Mouse (Mus musculus) forebrain, embryonic 13.5 days (tissue): ENCODE data around the gene Psmb3. TPM values are rescaled to one million over a fixed set of nuclear protein-coding genes. Genes with fewer than 3 reads are reported as not detected.

Source experiments
- ATAC-seq: fragments of 200-750 bp; cut with Nextera tagmentation; 2 replicates; pipeline ENCODE4 v1.8.0; 2017
- H3K27ac ChIP-seq: fragments of 300-500 bp; sonication (generic); 2 replicates; pipeline ENCODE4 v1.5.1; 2015; ENCODE audit warnings: inconsistent platforms, mild to moderate bottlenecking, moderate library complexity
- H3K27me3 ChIP-seq: fragments of 300-500 bp; sonication (generic); 2 replicates; pipeline ENCODE4 v1.6.1; 2015; ENCODE audit warnings: mild to moderate bottlenecking, inconsistent platforms
- H3K36me3 ChIP-seq: fragments of 300-500 bp; sonication (generic); 2 replicates; pipeline ENCODE4 v1.6.1; 2015; ENCODE audit warnings: mild to moderate bottlenecking, inconsistent platforms; ENCODE audit not compliant: poor library complexity, severe bottlenecking
- H3K4me1 ChIP-seq: fragments of 300-500 bp; sonication (generic); 2 replicates; pipeline ENCODE4 v1.6.1; 2015; ENCODE audit warnings: inconsistent platforms
- H3K4me2 ChIP-seq: fragments of 300-500 bp; sonication (generic); 2 replicates; pipeline ENCODE4 v1.6.1; 2015; ENCODE audit warnings: inconsistent platforms, mild to moderate bottlenecking, moderate library complexity
- H3K4me3 ChIP-seq: fragments of 300-500 bp; sonication (generic); 2 replicates; pipeline ENCODE4 v1.5.1; 2015; ENCODE audit warnings: mild to moderate bottlenecking, inconsistent platforms
- H3K9ac ChIP-seq: fragments of 300-500 bp; sonication (generic); 2 replicates; pipeline ENCODE4 v1.6.1; 2015; ENCODE audit warnings: mild to moderate bottlenecking, inconsistent platforms
- H3K9me3 ChIP-seq: fragments of 300-500 bp; sonication (generic); replicated peaks from 2 replicates; pipeline ENCODE4 v1.6.1; 2016; ENCODE audit warnings: inconsistent platforms
- WGBS: fragments of 180-500 bp; shearing (Covaris S2); methylation state at CpG from one replicate; pipeline ENCODE4 v1.1.7; 2015; 5-methylcytosine and 5-hydroxymethylcytosine counted together
- polyA plus RNA-seq: library from polyadenylated mRNA; unstranded; fragments of >200 nt; fragmentation: Nextera tagmentation; extraction: Ambion mirVana; gene quantifications from 2 replicates; pipeline ENCODE4 v1.2.1, GENCODE M21; 2015

Gene Psmb3
- polyA plus RNA-seq, 1 experiment from 2014 or later, result 559 TPM

DNA sequence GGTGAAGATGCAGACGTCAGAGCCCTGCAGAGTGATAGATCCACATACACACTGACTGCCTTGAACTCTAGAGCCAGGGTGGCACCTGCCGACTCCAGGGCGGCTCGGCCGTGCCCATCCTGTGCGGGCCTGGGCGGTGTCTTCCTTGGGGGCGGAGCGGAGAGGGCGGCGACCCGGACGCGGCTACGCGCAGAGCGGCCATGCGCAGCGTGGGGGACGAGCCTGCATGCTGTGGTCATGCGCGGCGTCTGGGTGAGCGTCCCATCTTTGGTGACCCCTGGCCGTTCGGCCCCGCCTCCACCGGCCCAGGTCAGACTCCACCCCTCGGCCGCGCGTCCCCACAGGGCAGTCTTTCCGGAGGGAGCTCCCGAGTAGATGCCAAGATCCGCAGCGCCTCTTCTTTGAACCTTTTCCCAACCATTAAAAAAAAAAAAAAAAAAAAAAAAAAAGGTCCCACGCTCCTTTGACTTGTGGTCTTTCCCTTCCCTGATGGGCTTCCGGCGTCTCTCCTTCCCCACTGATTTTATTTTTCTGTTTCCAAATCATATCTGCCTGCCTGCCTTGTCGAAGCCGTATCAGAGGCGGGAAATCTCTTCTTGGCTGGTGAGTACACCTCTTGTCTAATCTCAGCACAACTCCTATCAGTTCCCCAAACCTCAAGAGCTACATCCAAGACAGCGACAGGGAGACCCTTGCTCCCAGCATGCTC lies 17.4 kb upstream of the Psmb3 start, which contains the start of gene Cisd3:
TSS of gene Cisd3 (plus strand) at position 214 of the 709 bp plus-strand sequence.
- ATAC-seq, result peak; percentile 71
- Histone ChIP-seq H3K36me3 (peaks cover 47% of the 10 kb centered on the region), H3K4me2 (peak within 1 kb of the TSS; percentile 92), H3K9ac (peak within 1 kb of the TSS; percentile 72), H3K4me1 (peaks cover 21% of the 10 kb centered on the region), H3K4me3 (peak within 1 kb of the TSS; percentile 46), H3K27me3 (no peaks in the 10 kb centered on the region), H3K9me3 (no peaks in the 10 kb centered on the region), H3K27ac (peak within 1 kb of the TSS; percentile 35; the same call in 1 of the 2 replicates)
- WGBS, result 1% methylated on average over 41 of the region's 43 CpGs

DNA sequence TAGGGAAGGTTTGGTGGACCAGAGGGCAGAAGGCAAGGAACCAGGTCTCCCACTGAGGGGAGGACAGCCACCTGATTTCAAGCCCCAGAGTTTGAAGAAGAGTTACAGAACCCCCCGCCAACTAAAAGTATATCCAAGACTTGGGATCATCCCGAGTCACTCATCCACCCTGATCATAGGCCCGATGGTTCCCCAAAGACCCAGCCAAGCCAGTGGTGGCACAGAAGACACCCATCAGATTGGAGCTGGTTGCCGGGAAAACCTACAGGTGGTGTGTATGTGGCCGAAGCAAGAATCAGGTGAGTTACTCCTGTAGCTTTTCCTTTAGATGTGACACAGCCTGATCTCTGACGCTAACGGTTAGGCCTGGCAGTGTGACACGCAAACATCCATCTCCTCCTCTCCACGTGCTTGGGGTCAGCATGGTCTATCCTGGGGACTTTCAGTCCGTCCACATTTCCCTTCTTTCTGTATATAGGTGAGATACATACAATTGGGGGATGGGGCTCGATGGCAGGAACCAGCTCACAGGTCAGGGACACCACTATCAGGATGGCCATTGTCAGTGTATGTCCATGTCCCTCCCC lies 16.8 kb upstream of the Psmb3 start:
- Histone ChIP-seq H3K9ac (0 out of 2 replicates have a peak overlapping the region, but pooled peaks have one; percentile 41), H3K36me3 (peaks cover 48% of the 10 kb centered on the region)
- 71% methylated on average over 11 of the region's 11 CpGs for WGBS

DNA sequence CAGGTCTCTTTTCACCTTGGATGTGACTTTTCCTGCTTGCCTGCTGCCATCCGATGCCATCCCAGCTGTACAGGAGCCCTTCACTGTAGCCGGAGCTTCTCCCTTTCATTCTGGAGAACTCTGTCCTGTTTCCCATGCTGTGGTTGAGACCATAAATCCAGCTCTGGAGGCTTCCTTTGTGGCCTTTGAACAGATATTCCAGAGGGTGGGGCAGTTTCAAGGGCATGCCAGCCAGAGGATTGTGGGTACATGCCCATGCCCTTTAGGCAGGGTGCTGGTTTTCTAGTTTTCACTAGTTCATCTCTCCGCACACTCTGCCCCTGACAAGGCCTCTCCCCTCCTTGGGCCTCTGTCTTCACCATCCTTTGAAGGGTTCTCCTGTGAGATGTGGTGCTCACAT lies 16.1 kb upstream of the Psmb3 start:
- ATAC-seq, result no peak
- Histone ChIP-seq H3K36me3 (peaks cover 48% of the 10 kb centered on the region), H3K27me3 (no peaks in the 10 kb centered on the region), H3K9ac (0 out of 2 replicates have a peak overlapping the region, but pooled peaks have one; percentile 30), H3K27ac (no peak overlapping the region; the same call in 1 of the 2 replicates), H3K4me1 (peaks cover 21% of the 10 kb centered on the region), H3K4me2 (no peak overlapping the region), H3K9me3 (no peaks in the 10 kb centered on the region), H3K4me3 (no peak overlapping the region)
- WGBS, result 83% methylated on average over 3 of the region's 3 CpGs

More for the DNA sequence above, 16.8 kb upstream of the Psmb3 start:
- H3K4me3 ChIP-seq, result peak overlapping the region; percentile 46; the same call in 1 of the 2 replicates
- H3K4me1 ChIP-seq, result peaks cover 21% of the 10 kb centered on the region
- no peak for ATAC-seq
- peak overlapping the region; percentile 92 for H3K4me2 ChIP-seq
- H3K27me3 ChIP-seq, result no peaks in the 10 kb centered on the region
- H3K27ac ChIP-seq, result no peak overlapping the region
- H3K9me3 ChIP-seq, result no peaks in the 10 kb centered on the region

DNA sequence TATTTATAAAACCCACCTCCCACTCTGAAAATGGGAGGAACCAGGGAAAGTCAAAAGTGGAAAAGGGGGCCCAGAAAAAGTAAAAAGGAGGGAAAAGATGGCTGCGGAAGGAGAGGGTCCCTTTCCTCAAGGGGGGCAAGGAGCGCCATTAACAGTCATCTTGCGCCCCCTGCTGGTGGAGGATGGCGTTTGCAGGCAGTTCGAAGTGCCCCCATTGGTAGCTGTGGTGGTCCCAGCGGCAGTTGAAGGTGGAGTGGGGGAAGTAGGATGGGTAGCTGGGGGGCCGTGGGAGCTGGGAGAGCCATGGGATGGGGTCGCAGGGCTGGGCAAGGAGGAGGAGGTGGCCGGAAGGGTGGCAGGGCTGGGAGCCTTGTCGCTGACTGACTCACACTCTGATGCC lies 13.3 kb upstream of the Psmb3 start:
- H3K36me3 ChIP-seq, result peaks cover 55% of the 10 kb centered on the region
- no peaks in the 10 kb centered on the region for H3K27me3 ChIP-seq
- no peak overlapping the region for H3K9ac ChIP-seq
- ATAC-seq, result no peak
- no peak overlapping the region for H3K4me3 ChIP-seq
- H3K9me3 ChIP-seq, result no peaks in the 10 kb centered on the region
- H3K4me1 ChIP-seq, result peaks cover 42% of the 10 kb centered on the region
- H3K4me2 ChIP-seq, result no peak overlapping the region
- 22% methylated on average over 10 of the region's 10 CpGs for WGBS
- no peak overlapping the region for H3K27ac ChIP-seq

DNA sequence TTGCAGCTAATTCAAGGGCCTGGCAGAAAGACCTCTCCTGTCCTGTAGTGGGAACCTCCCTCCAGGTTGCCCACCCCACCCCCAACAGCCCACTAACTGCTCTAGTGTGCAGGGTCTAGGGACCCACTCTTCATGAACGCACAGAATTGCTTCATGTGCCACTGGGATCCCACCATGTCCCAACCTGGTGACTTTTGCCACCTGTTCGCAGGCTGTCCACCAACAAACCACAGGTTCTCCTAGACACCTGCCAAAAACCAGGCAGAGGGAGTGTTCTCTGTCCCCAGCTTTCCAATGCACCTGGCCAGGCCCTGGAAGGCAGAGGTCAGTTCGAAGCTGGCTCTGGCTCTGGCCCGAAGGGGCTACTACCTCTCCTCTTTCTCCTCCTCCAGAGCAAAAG lies 8.8 kb upstream of the Psmb3 start:
- H3K27me3 ChIP-seq, result no peaks in the 10 kb centered on the region
- no peak for ATAC-seq
- 64% methylated on average over 4 of the region's 4 CpGs for WGBS
- H3K4me1 ChIP-seq, result peaks cover 58% of the 10 kb centered on the region
- H3K27ac ChIP-seq, result peak overlapping the region; percentile 90
- H3K9me3 ChIP-seq, result no peaks in the 10 kb centered on the region
- H3K4me2 ChIP-seq, result peak overlapping the region; percentile 91
- 0 out of 2 replicates have a peak overlapping the region, but pooled peaks have one; percentile 47 for H3K9ac ChIP-seq
- H3K36me3 ChIP-seq, result peaks cover 39% of the 10 kb centered on the region
- H3K4me3 ChIP-seq, result peak overlapping the region; percentile 68; the same call in 1 of the 2 replicates

DNA sequence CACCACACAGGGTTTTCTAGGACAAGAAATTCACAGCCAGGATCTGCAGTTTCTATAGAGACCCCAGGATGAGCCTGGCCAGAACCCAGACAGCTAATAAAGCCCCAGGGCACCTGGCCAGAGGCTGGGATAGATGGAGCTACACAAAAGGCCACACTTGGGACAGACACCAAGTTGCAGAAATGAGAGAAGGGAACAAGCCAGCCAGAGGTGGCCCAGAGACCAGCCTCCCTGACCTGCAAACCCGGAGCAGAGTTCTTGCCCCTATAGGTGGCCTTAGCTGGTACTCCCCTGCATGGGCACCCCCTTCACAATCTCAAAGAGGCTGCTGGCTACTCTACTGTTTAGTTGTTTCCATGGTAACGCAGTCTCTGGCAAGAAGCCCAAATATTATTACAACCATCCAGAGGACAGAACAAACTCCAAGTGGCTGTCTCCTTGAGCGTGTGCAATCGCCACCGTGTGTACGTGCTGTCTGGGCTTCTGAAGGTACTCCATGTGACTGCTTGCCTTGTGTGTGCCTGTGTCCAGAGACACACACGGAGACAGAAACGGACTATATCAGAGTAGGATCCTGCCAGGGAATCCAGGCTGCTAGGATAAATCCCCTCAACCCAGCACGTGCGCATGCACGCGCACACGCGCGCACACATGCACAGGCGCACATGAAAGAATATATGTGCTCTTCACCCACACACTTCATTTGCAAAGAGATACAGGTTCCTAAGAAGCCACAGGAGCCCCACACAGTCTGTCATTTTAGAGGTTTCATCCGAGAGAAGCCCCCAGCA lies 8.1 kb upstream of the Psmb3 start:
- ATAC-seq, result peak; percentile 31
- 21% methylated on average over 17 of the region's 17 CpGs for WGBS
- H3K4me1 ChIP-seq, result peaks cover 58% of the 10 kb centered on the region
- no peaks in the 10 kb centered on the region for H3K27me3 ChIP-seq
- no peaks in the 10 kb centered on the region for H3K9me3 ChIP-seq
- H3K27ac ChIP-seq, result peak overlapping the region; percentile 90
- peak overlapping the region; percentile 91 for H3K4me2 ChIP-seq
- H3K4me3 ChIP-seq, result peak overlapping the region; percentile 68
- H3K36me3 ChIP-seq, result peaks cover 34% of the 10 kb centered on the region
- H3K9ac ChIP-seq, result peak overlapping the region; percentile 47

DNA sequence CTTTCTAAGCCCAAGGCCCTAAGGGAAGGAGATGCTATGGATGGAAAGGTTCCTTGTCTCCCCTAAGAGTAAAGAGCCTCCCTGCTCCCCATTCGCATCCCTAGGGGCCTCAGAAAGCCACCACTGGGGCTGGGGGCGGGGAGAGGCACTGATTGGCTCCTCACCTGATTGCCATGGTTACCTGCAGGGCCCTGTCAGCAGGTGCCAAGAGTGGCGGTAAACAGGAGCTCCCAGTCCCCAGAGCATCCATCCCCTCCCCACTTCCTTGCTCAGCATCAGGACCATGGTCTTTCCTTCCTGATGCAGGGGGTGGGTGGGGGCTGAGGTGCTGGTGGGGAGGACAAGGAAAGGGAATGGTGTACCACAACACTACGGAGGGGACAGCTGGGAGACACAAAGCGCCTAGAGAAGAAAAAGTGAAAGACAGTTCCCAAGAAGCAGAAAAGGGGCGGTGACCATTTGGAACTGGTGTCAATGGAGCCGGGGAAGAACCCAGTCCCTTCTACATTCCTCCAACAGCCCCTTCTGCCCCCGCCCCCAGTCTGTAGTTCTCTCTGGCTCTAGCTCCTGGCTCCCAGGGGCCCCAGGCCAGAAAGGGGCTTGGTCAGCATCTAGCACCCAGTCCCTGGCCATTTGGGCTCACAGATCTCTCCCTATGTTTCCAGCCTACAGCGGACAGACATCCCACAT lies 7.3 kb upstream of the Psmb3 start:
- Histone ChIP-seq H3K36me3 (peaks cover 27% of the 10 kb centered on the region), H3K9me3 (no peaks in the 10 kb centered on the region), H3K9ac (peak overlapping the region; percentile 47), H3K4me2 (peak overlapping the region; percentile 91), H3K4me1 (peaks cover 62% of the 10 kb centered on the region), H3K27me3 (no peaks in the 10 kb centered on the region), H3K4me3 (peak overlapping the region; percentile 68), H3K27ac (peak overlapping the region; percentile 90)
- ATAC-seq, result no peak
- WGBS, result 12% methylated on average over 9 of the region's 9 CpGs

DNA sequence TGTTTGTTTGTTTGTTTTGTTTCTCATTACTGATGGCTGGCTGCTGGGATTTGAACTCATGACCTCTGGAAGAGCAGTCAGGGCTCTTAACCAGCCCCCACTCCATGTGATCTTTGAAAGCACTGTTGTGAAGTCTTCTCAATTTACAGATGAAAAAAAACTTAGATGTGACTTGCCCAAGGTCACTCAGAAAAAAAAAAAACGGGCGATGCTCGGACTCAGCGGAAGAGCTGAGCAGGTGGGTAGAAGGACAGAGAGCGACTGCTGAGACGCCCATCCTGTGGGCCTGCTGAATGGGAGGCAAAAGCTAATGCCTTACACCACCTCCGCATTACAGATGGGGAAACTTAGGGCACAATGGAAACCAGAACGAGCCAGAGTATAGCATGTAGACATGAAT lies 6.5 kb upstream of the Psmb3 start:
- Histone ChIP-seq H3K27ac (peak overlapping the region; percentile 90), H3K36me3 (peaks cover 19% of the 10 kb centered on the region), H3K4me3 (peak overlapping the region; percentile 68), H3K27me3 (no peaks in the 10 kb centered on the region), H3K4me2 (peak overlapping the region; percentile 91), H3K9ac (peak overlapping the region; percentile 47), H3K9me3 (no peaks in the 10 kb centered on the region), H3K4me1 (peaks cover 70% of the 10 kb centered on the region)
- ATAC-seq, result no peak
- WGBS, result 65% methylated on average over 8 of the region's 8 CpGs

DNA sequence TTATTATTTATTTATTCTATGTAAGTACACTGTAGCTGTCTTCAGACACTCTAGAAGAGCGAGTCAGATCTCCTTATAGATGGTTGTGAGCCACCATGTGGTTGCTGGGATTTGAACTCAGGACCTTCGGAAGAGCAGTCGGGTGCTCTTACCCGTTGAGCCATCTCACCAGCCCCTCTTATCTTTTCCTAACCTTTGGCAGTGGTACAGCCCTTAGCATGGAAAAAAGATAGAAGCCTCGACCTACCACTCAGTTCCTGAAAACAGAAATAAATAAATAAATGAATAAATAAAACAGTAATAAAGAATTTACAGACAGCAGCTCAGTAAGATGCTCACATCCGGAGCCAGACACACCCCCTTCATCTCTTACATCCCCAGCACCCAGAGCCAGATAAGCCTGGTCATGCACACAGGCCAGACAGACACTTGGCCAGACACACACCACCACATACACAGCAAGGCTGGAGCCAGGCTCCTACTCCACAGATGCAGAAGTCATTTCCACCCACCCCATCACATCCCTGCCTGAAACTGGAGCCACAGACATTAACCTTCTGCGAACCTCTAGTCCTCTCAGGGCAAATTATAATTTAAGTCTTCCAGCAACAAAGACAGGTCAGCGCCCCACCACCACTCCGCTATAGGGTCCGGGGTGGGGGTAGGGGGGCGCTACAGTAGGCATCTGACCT lies 5.9 kb upstream of the Psmb3 start:
- Histone ChIP-seq H3K27ac (peak overlapping the region; percentile 97), H3K36me3 (peaks cover 12% of the 10 kb centered on the region), H3K4me2 (peak overlapping the region; percentile 91), H3K4me1 (peaks cover 75% of the 10 kb centered on the region), H3K4me3 (peak overlapping the region; percentile 68), H3K27me3 (no peaks in the 10 kb centered on the region), H3K9me3 (no peaks in the 10 kb centered on the region), H3K9ac (peak overlapping the region; percentile 97)
- 49% methylated on average over 11 of the region's 11 CpGs for WGBS
- ATAC-seq, result no peak

DNA sequence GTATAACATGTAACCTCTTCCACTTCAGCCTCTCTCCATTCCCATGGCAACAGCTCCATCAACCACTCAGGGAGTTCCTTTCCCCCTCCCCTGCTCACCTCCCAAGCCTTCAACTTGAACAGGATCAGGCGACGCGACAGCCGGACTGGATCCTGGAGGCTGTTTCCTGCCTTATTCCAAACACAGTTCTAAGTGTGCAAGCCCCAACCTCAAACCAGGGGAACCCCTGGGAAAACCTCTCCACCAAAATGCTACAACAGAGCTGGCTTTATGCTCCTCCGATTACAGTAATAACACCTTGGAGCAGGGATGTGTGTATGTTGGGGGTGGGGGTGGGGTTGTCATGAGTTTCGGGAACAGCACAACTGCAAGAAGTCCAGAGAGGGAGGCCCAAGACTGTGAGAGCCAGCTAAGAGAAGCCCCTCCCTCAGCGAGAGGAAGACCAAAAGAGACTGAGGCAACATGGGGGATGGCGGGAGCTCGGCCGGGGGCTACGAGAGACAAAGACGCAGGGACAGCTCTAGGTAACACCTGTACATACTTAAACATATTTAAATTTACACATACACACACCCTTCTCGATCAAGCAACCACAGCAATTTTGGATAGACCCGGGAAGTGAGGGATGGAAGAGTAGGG lies 5.2 kb upstream of the Psmb3 start:
- Histone ChIP-seq H3K36me3 (peaks cover 5% of the 10 kb centered on the region), H3K9me3 (no peaks in the 10 kb centered on the region), H3K27ac (peak overlapping the region; percentile 97), H3K4me1 (peaks cover 71% of the 10 kb centered on the region), H3K4me3 (peak overlapping the region; percentile 68), H3K9ac (peak overlapping the region; percentile 97), H3K4me2 (peak overlapping the region; percentile 91), H3K27me3 (no peaks in the 10 kb centered on the region)
- no peak for ATAC-seq
- under 1% methylated on average over 14 of the region's 14 CpGs for WGBS
